Mouse (Mus musculus) forebrain, embryonic 16.5 days (tissue): ENCODE measurements at regions not wholly inside any gene's neighbourhood (a gene's known extent, or its start where the extent isn't known, plus 50 kb on each side); places are given as distances from the start of the nearest gene placed in this dataset.

Source experiments
- ATAC-seq: fragments of 200-750 bp; cut with Nextera tagmentation; 2 replicates; pipeline ENCODE4 v1.8.0; 2017; ENCODE audit warnings: mild to moderate bottlenecking, moderate library complexity
- H3K27ac ChIP-seq: fragments of 300-500 bp; sonication (generic); 2 replicates; pipeline ENCODE4 v1.5.1; 2014; ENCODE audit warnings: low read length, control low read depth
- H3K27me3 ChIP-seq: fragments of 300-500 bp; sonication (generic); replicated peaks from 2 replicates; pipeline ENCODE4 v1.6.1; 2014; ENCODE audit warnings: low read length; ENCODE audit not compliant: control insufficient read depth, insufficient read depth
- H3K36me3 ChIP-seq: fragments of 300-500 bp; sonication (generic); 2 replicates; pipeline ENCODE4 v1.6.1; 2014; ENCODE audit not compliant: control insufficient read depth, insufficient read depth
- H3K4me1 ChIP-seq: fragments of 300-500 bp; sonication (generic); replicated peaks from 2 replicates; pipeline ENCODE4 v1.6.1; 2014; ENCODE audit warnings: low read length; ENCODE audit not compliant: control insufficient read depth, insufficient read depth
- H3K4me2 ChIP-seq: fragments of 300-500 bp; sonication (generic); 2 replicates; pipeline ENCODE4 v1.6.1; 2014; ENCODE audit warnings: mild to moderate bottlenecking, low read length, control low read depth
- H3K4me3 ChIP-seq: fragments of 300-500 bp; sonication (generic); replicated peaks from 2 replicates; pipeline ENCODE4 v1.5.1; 2014; ENCODE audit warnings: mild to moderate bottlenecking, low read length, control low read depth
- H3K9ac ChIP-seq: fragments of 300-500 bp; sonication (generic); replicated peaks from 2 replicates; pipeline ENCODE4 v1.6.1; 2014; ENCODE audit warnings: low read depth, low read length, control low read depth
- H3K9me3 ChIP-seq: fragments of 300-500 bp; sonication (generic); 2 replicates; pipeline ENCODE4 v1.6.1; 2016; ENCODE audit warnings: low read length; ENCODE audit not compliant: control insufficient read depth
- WGBS: fragments of 180-500 bp; shearing (Covaris S2); extraction: QIAGEN DNeasy Blood & Tissue Kit; methylation state at CpG from one replicate; pipeline ENCODE4 v1.1.7; 2014; 5-methylcytosine and 5-hydroxymethylcytosine counted together

GRCm38 (mm10) chr12:77642336-77642735 lies 404.4 kb downstream of the Fut8 start:
- Histone ChIP-seq H3K27ac (no peak overlapping the region), H3K27me3 (no peaks in the 10 kb centered on the region), H3K9me3 (no peaks in the 10 kb centered on the region), H3K4me2 (no peak overlapping the region), H3K4me3 (no peak overlapping the region), H3K36me3 (no peaks in the 10 kb centered on the region), H3K4me1 (no peaks in the 10 kb centered on the region), H3K9ac (no peak overlapping the region)
- no peak for ATAC-seq
- WGBS, result 74% methylated on average over 4 of the region's 4 CpGs

DNA sequence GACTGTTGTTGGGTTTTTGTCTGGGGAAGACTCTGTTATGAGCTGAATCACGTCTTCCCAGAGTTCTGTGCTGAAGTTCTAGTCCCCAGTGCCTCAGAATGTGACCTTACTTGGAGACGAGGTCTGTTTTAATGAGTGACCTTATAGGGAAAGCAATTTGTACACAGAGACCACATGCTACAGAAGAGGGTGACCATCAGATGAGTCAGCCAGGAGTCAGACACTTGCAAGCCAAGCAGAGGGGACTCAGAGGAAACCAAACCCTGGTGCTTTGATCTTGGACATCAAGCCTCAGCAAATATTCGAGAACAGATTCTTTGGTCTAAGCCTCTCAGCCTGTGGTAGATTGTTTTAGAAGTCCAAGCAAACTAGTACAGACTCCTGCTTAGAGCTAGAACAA lies 409.9 kb downstream of the Fut8 start:
- Histone ChIP-seq H3K36me3 (no peaks in the 10 kb centered on the region), H3K27me3 (no peaks in the 10 kb centered on the region), H3K4me2 (no peak overlapping the region), H3K9ac (no peak overlapping the region), H3K4me1 (no peaks in the 10 kb centered on the region), H3K4me3 (no peak overlapping the region), H3K27ac (no peak overlapping the region), H3K9me3 (no peaks in the 10 kb centered on the region)
- WGBS, result 82% methylated on average over 3 of the region's 3 CpGs
- ATAC-seq, result no peak

DNA sequence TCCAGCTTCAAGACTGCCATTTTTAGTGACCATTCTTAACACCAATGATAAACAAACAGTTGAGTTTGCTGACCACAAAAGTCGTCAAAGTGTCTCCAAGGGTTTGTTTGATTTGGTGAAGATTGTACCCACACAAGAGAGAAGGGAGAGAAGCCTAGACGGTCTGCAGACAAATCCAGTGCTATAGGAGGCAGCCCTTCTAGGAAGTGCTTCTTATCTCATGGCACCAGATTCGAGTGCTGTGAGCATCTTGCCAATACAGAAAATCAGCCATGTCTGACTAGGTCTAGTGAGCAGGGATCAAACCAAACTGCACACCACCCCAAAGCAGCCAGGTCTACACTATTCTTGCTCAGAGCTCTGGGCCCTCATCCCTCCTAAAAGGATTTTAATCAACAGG lies 416.4 kb downstream of the Fut8 start:
- H3K36me3 ChIP-seq, result no peaks in the 10 kb centered on the region
- ATAC-seq, result no peak
- H3K4me2 ChIP-seq, result no peak overlapping the region
- H3K27ac ChIP-seq, result no peak overlapping the region
- 85% methylated on average over 3 of the region's 3 CpGs for WGBS
- no peak overlapping the region for H3K9ac ChIP-seq
- 0 out of 2 replicates have a peak, but pooled peaks cover 3% of the 10 kb centered on the region for H3K4me1 ChIP-seq
- H3K4me3 ChIP-seq, result no peak overlapping the region
- no peaks in the 10 kb centered on the region for H3K27me3 ChIP-seq
- H3K9me3 ChIP-seq, result no peaks in the 10 kb centered on the region

DNA sequence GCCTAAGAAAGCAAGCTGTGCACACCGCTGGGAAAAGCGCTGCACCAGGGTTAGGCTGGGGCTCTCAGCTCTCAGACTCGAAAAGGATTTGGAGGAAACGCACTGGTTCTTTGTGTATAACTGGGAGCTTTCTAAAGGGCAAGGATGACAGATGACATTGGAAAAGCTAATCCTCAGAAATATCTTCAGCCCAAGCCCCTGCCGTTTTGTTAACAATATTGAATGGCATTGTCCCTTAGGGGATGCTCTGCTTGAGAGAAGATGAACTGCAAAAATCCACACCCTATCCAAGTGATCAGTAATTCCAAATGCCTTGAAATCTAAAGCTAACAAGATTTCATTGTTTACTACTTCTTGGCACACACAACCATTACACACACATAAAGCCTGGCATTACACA lies 419.1 kb downstream of the Fut8 start:
- Histone ChIP-seq H3K4me1 (0 out of 2 replicates have a peak, but pooled peaks cover 3% of the 10 kb centered on the region), H3K27me3 (no peaks in the 10 kb centered on the region), H3K9ac (no peak overlapping the region), H3K9me3 (no peaks in the 10 kb centered on the region), H3K4me3 (no peak overlapping the region), H3K27ac (no peak overlapping the region), H3K36me3 (no peaks in the 10 kb centered on the region), H3K4me2 (no peak overlapping the region)
- no peak for ATAC-seq
- 20% methylated on average over 5 of the region's 5 CpGs for WGBS

DNA sequence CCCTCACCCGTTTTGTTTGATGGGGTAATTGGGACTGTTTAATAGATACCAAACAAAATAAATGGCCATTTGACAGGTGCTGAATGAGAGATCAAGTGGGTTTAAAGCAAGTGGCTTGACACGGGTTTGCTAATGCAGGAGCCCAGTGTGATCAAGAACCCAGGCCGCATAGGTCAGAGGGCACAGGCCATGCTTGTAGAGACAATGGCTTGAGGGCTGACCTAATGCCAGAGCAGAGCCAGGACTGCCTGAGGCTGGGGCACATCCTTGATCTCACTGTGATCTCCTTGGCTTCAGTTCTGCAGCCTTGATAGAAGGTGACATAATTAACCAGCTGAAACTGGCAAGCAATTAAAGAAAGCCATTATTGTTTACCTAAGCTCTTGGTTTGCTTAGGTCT lies 420.0 kb downstream of the Fut8 start:
- Histone ChIP-seq H3K4me3 (no peak overlapping the region), H3K9me3 (no peaks in the 10 kb centered on the region), H3K27me3 (no peaks in the 10 kb centered on the region), H3K9ac (no peak overlapping the region), H3K4me1 (0 out of 2 replicates have a peak, but pooled peaks cover 3% of the 10 kb centered on the region), H3K36me3 (no peaks in the 10 kb centered on the region), H3K27ac (no peak overlapping the region), H3K4me2 (no peak overlapping the region)
- WGBS, result 20% methylated on average over 3 of the region's 3 CpGs
- no peak for ATAC-seq

GRCm38 (mm10) chr12:77663180-77663579 lies 425.3 kb downstream of the Fut8 start:
- no peak for ATAC-seq
- Histone ChIP-seq H3K4me3 (no peak overlapping the region), H3K4me2 (no peak overlapping the region), H3K4me1 (0 out of 2 replicates have a peak, but pooled peaks cover 3% of the 10 kb centered on the region), H3K27me3 (no peaks in the 10 kb centered on the region), H3K9me3 (no peaks in the 10 kb centered on the region), H3K27ac (no peak overlapping the region), H3K36me3 (no peaks in the 10 kb centered on the region), H3K9ac (no peak overlapping the region)
- 81% methylated on average over 3 of the region's 3 CpGs for WGBS

GRCm38 (mm10) chr12:77663665-77664374 lies 425.9 kb downstream of the Fut8 start:
- H3K9ac ChIP-seq, result no peak overlapping the region
- H3K27me3 ChIP-seq, result no peaks in the 10 kb centered on the region
- no peak for ATAC-seq
- no peaks in the 10 kb centered on the region for H3K9me3 ChIP-seq
- 78% methylated on average over 7 of the region's 7 CpGs for WGBS
- no peak overlapping the region for H3K4me2 ChIP-seq
- H3K4me1 ChIP-seq, result 0 out of 2 replicates have a peak, but pooled peaks cover 3% of the 10 kb centered on the region
- H3K27ac ChIP-seq, result no peak overlapping the region
- no peaks in the 10 kb centered on the region for H3K36me3 ChIP-seq
- no peak overlapping the region for H3K4me3 ChIP-seq

DNA sequence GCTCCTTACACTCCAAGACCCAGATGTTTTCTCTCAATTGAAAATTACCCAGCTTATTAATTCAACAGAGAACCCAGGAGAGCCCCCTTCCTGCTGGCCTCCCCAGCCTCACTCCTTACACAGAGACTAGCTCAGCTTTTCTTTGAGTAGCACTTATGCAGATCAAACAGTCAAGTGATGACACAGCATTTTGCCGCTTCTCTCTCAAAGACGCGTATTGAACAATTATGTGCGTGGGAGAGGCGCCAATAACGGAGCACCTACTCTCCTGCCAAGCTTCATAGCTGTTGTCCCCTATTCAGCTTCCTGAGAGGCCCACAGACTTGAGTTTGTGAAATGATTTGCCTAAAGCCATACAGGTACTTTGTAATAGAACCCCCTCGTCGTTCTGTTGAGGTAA lies 428.5 kb downstream of the Fut8 start:
- Histone ChIP-seq H3K4me2 (no peak overlapping the region), H3K9me3 (no peaks in the 10 kb centered on the region), H3K27me3 (no peaks in the 10 kb centered on the region), H3K27ac (no peak overlapping the region), H3K4me3 (no peak overlapping the region), H3K4me1 (0 out of 2 replicates have a peak, but pooled peaks cover 3% of the 10 kb centered on the region), H3K9ac (no peak overlapping the region), H3K36me3 (no peaks in the 10 kb centered on the region)
- no peak for ATAC-seq
- WGBS, result 51% methylated on average over 8 of the region's 8 CpGs

DNA sequence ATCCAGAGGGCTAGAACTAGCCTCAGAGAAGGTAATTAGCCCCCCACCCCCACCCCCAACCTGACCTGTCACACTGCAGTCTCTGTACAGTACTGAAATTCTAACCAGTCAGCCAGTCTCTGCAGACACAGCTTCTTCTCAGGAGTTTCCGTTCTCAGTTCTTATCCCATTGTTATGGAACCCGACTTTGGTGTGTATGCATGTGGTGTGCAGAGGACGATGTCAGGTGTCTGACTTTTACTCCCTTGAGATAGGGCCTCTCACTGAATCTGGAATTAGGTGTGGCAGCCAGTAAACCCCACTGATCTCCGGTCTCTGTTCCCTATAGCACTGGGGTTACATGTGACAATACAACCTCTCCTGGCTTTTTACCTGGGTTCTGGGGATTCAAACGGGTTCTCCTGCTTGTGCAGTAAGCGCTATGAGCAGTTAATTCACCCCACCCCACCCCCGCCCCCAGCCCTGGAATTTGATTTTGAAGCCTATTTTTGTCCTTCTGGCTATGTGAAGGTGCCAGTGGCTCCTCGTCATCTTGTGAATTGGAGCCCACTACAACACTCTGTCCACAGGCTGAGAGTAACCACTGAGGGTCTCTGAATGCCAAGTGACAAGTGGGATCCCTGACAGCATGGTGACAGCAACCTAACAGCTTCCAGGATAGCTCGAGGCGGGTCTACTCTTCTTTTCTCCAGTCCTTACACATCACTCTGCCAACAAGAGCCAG lies 429.4 kb downstream of the Fut8 start:
- Histone ChIP-seq H3K27me3 (no peaks in the 10 kb centered on the region), H3K36me3 (no peaks in the 10 kb centered on the region), H3K4me3 (no peak overlapping the region), H3K4me2 (no peak overlapping the region), H3K9ac (no peak overlapping the region), H3K9me3 (no peaks in the 10 kb centered on the region), H3K4me1 (0 out of 2 replicates have a peak, but pooled peaks cover 3% of the 10 kb centered on the region), H3K27ac (no peak overlapping the region)
- peak; percentile 51 for ATAC-seq
- WGBS, result 71% methylated on average over 10 of the region's 10 CpGs
